Mouse (Mus musculus) spleen, postnatal 10 days (tissue): Measurements from ENCODE around the gene Fam114a2.

Experiments used
- DNase-seq, 2 experiments: peaks; one replicate each; pipeline ENCODE4 v3.0.0; 2021 to 2022; ENCODE audit warnings: low spot score in 2 of 2

Gene Fam114a2

GRCm38 (mm10) chr11:57434153-57434552, 84.3 kb downstream of the Fam114a2 start:
- no peak for DNase-seq
